Mouse (Mus musculus): ENCODE data around the gene Smagp. TPM values are rescaled to one million over a fixed set of nuclear protein-coding genes. Genes with fewer than 3 reads are reported as not detected.

Smagp gene
- polyA plus RNA-seq, 1 experiment, result 0.21 TPM

- H3K27me3 ChIP-seq (ENCODE audit: control insufficient read depth, insufficient read depth, insufficient read length), result no peaks in the 10 kb centered on the region
- no peak for TF ChIP-seq CEBPB (IDR thresholded peaks at IDR 0.05; ENCODE audit: low read depth)
- TF ChIP-seq USF1 (IDR thresholded peaks at IDR 0.05; ENCODE audit: low read depth), result peak; percentile 63
- no peaks in the 10 kb centered on the region for H3K79me3 ChIP-seq (ENCODE audit: low read depth)
- H3K4me3 ChIP-seq (ENCODE audit: insufficient read depth, poor library complexity, severe bottlenecking), result no peak overlapping the region
- no peak overlapping the region for H3ac ChIP-seq (ENCODE audit: control insufficient read depth, insufficient read length, low read depth)
- no peaks in the 10 kb centered on the region for H3K36me3 ChIP-seq (ENCODE audit: control insufficient read depth, insufficient read depth)
- H3K79me2 ChIP-seq (ENCODE audit: control insufficient read depth, insufficient read depth), result no peaks in the 10 kb centered on the region
Measured at GRCm38 (mm10) chr15:100576392-100576791, 60.3 kb downstream of the Smagp start.

- H3K27me3 ChIP-seq (ENCODE audit: control insufficient read depth, insufficient read depth, insufficient read length), result no peaks in the 10 kb centered on the region
- H3K4me3 ChIP-seq (ENCODE audit: insufficient read depth, poor library complexity, severe bottlenecking), result no peak overlapping the region
- no peak for TF ChIP-seq MYOG (IDR thresholded peaks at IDR 0.05; ENCODE audit: control insufficient read depth, extremely low read depth, insufficient read length)
- TF ChIP-seq MYOD1 (IDR thresholded peaks at IDR 0.05; ENCODE audit: control insufficient read depth, insufficient read length, low read depth), result no peak
- TF ChIP-seq FOSL1 (IDR thresholded peaks at IDR 0.05; ENCODE audit: insufficient read depth, low read length, poor library complexity, severe bottlenecking), result no peak
- no peak for TF ChIP-seq MAX (IDR thresholded peaks at IDR 0.05)
- TF ChIP-seq CEBPB (IDR thresholded peaks at IDR 0.05; ENCODE audit: low read depth), result no peak
- no peak for TF ChIP-seq CTCF (IDR thresholded peaks at IDR 0.05; ENCODE audit: control insufficient read depth, insufficient read depth, insufficient read length)
- TF ChIP-seq USF1 (IDR thresholded peaks at IDR 0.05; ENCODE audit: low read depth), result no peak
- H3ac ChIP-seq (ENCODE audit: control insufficient read depth, insufficient read length, low read depth), result no peak overlapping the region
- H3K79me3 ChIP-seq (ENCODE audit: low read depth), result no peaks in the 10 kb centered on the region
- H3K79me2 ChIP-seq (ENCODE audit: control insufficient read depth, insufficient read depth), result no peaks in the 10 kb centered on the region
- H3K36me3 ChIP-seq (ENCODE audit: control insufficient read depth, insufficient read depth), result no peaks in the 10 kb centered on the region
Measured at GRCm38 (mm10) chr15:100575366-100575765, 61.4 kb downstream of the Smagp start.

- Histone ChIP-seq H3K79me3 (ENCODE audit: low read depth) (no peaks in the 10 kb centered on the region), H3K36me3 (ENCODE audit: control insufficient read depth, insufficient read depth) (no peaks in the 10 kb centered on the region), H3K4me3 (ENCODE audit: insufficient read depth, poor library complexity, severe bottlenecking) (no peak overlapping the region), H3K79me2 (ENCODE audit: control insufficient read depth, insufficient read depth) (no peaks in the 10 kb centered on the region), H3K27me3 (ENCODE audit: control insufficient read depth, insufficient read depth, insufficient read length) (no peaks in the 10 kb centered on the region), H3ac (ENCODE audit: control insufficient read depth, insufficient read length, low read depth) (no peak overlapping the region)
- TF ChIP-seq CTCF (IDR thresholded peaks at IDR 0.05; ENCODE audit: control insufficient read depth, insufficient read depth, insufficient read length) (no peak), FOSL1 (IDR thresholded peaks at IDR 0.05; ENCODE audit: insufficient read depth, low read length, poor library complexity, severe bottlenecking) (no peak), MYOD1 (IDR thresholded peaks at IDR 0.05; ENCODE audit: control insufficient read depth, insufficient read length, low read depth) (no peak), MAX (IDR thresholded peaks at IDR 0.05) (no peak), USF1 (IDR thresholded peaks at IDR 0.05; ENCODE audit: low read depth) (no peak), MYOG (IDR thresholded peaks at IDR 0.05; ENCODE audit: control insufficient read depth, extremely low read depth, insufficient read length) (no peak), CEBPB (IDR thresholded peaks at IDR 0.05; ENCODE audit: low read depth) (no peak)
Measured at GRCm38 (mm10) chr15:100574378-100574777, 62.4 kb downstream of the Smagp start.

GRCm38 (mm10) chr15:100573946-100574345 lies 62.8 kb downstream of the Smagp start:
- H3K36me3 ChIP-seq (ENCODE audit: control insufficient read depth, insufficient read depth), result no peaks in the 10 kb centered on the region
- no peak overlapping the region for H3ac ChIP-seq (ENCODE audit: control insufficient read depth, insufficient read length, low read depth)
- no peak overlapping the region for H3K4me3 ChIP-seq (ENCODE audit: insufficient read depth, poor library complexity, severe bottlenecking)
- no peaks in the 10 kb centered on the region for H3K79me3 ChIP-seq (ENCODE audit: low read depth)
- no peaks in the 10 kb centered on the region for H3K79me2 ChIP-seq (ENCODE audit: control insufficient read depth, insufficient read depth)
- no peaks in the 10 kb centered on the region for H3K27me3 ChIP-seq (ENCODE audit: control insufficient read depth, insufficient read depth, insufficient read length)
- TF ChIP-seq USF1 (IDR thresholded peaks at IDR 0.05; ENCODE audit: low read depth) (no peak), MYOG (IDR thresholded peaks at IDR 0.05; ENCODE audit: control insufficient read depth, extremely low read depth, insufficient read length) (no peak), FOSL1 (IDR thresholded peaks at IDR 0.05; ENCODE audit: insufficient read depth, low read length, poor library complexity, severe bottlenecking) (no peak), MAX (IDR thresholded peaks at IDR 0.05) (no peak), CTCF (IDR thresholded peaks at IDR 0.05; ENCODE audit: control insufficient read depth, insufficient read depth, insufficient read length) (no peak), MYOD1 (IDR thresholded peaks at IDR 0.05; ENCODE audit: control insufficient read depth, insufficient read length, low read depth) (no peak), CEBPB (IDR thresholded peaks at IDR 0.05; ENCODE audit: low read depth) (no peak)

Small RNAs within 50 kb of the gene (microRNA-seq; reads per million reads assigned to microRNA genes)
- not detected for gene Mir6961 (ENCODE audit: borderline microRNAs expressed)

Other genes starting within 250 kb of the Smagp start
- gene Gm5475, start 214.8 kb downstream of the Smagp start, polyA plus RNA-seq (2012; fragmentation: generic; extraction: Trizol), result 0.02 TPM
- gene Slc11a2, start 211.9 kb downstream of the Smagp start, polyA plus RNA-seq (2012; fragmentation: generic; extraction: Trizol), result 34.3 TPM
- 34.0 TPM for gene Letmd1, start 167.9 kb downstream of the Smagp start, polyA plus RNA-seq (2012; fragmentation: generic; extraction: Trizol)
- 11.6 TPM for gene Csrnp2, start 141.5 kb downstream of the Smagp start, polyA plus RNA-seq (2012; fragmentation: generic; extraction: Trizol)
- gene Tfcp2, start 84.9 kb downstream of the Smagp start, polyA plus RNA-seq (2012; fragmentation: generic; extraction: Trizol), result 10.3 TPM
- 5.5 TPM for gene Pou6f1, start 37.0 kb downstream of the Smagp start, polyA plus RNA-seq (2012; fragmentation: generic; extraction: Trizol)
- gene Dazap2, start 21.6 kb downstream of the Smagp start, polyA plus RNA-seq (2012; fragmentation: generic; extraction: Trizol), result 142 TPM
- not detected for gene Bin2, start 32.6 kb upstream of the Smagp start, polyA plus RNA-seq (2012; fragmentation: generic; extraction: Trizol)
- 32.1 TPM for gene Cela1, start 51.0 kb upstream of the Smagp start, polyA plus RNA-seq (2012; fragmentation: generic; extraction: Trizol)
- gene Galnt6, start 92.4 kb upstream of the Smagp start, polyA plus RNA-seq (2012; fragmentation: generic; extraction: Trizol), result 0.29 TPM
- gene Slc4a8, start 124.8 kb upstream of the Smagp start, polyA plus RNA-seq (2012; fragmentation: generic; extraction: Trizol), result 11.9 TPM
- gene Scn8a, start 232.9 kb upstream of the Smagp start, polyA plus RNA-seq (2012; fragmentation: generic; extraction: Trizol), result not detected

Measured in C2C12 (cell line).